Mouse (Mus musculus) heart, postnatal 25 days (tissue): ENCODE data around the gene Nop2. TPM values are rescaled to one million over a fixed set of nuclear protein-coding genes. Genes with fewer than 3 reads are reported as not detected.
"Not testable (repeated sequence)": the region's sequence is repeated elsewhere in the genome, so short reads cannot be mapped to it uniquely, and the experiment has no call there.

Experiments used
- DNase-seq: peaks from one replicate; pipeline ENCODE4 v3.0.0; 2022; ENCODE audit warnings: low spot score
- intact Hi-C: fragments of 180-260 bp; cut with DNase I; formaldehyde crosslinking; loops from one replicate; pipeline ENCODE4 v1.15.1; 2025
- total RNA-seq, 2 experiments: library from RNA; stranded (reverse); gene quantifications; 2 replicates each; pipeline ENCODE4 v1.2.3; 2021

The Nop2 gene
- total RNA-seq, 2 experiments from 2014 or later: 19.4 to 20.0 TPM

- DNase-seq: peak; percentile 70
- intact Hi-C loops: loop anchor here (2.0 to 5.0 kb wide), 2 partner anchors 16 to 124 kb away; no protein-coding TSS in a partner anchor
Measured at GRCm38 (mm10) chr6:125148251-125148925, 16.7 kb downstream of the Nop2 start.

GRCm38 (mm10) chr6:125148926-125149568 is 17.3 kb downstream of the Nop2 start:
- intact Hi-C loops: loop anchor here (2.0 to 5.0 kb wide), 2 partner anchors 16 to 123 kb away; no protein-coding TSS in a partner anchor

GRCm38 (mm10) chr6:125149569-125149950 is 17.9 kb downstream of the Nop2 start:
- DNase-seq: no peak
- intact Hi-C loops: loop anchor here (2.0 to 5.0 kb wide), 2 partner anchors 15 to 123 kb away; no protein-coding TSS in a partner anchor

More at GRCm38 (mm10) chr6:125148926-125149568, 17.3 kb downstream of the Nop2 start:
- DNase-seq: no peak

GRCm38 (mm10) chr6:125152212-125153017 is 20.7 kb downstream of the Nop2 start:
- peak; percentile 65 for DNase-seq
- intact Hi-C loops: no loop called here

GRCm38 (mm10) chr6:125153018-125153389 is 21.3 kb downstream of the Nop2 start:
- DNase-seq: no peak
- intact Hi-C loops: no loop called here

- intact Hi-C loops: no loop called here
- DNase-seq: no peak
Measured at GRCm38 (mm10) chr6:125153682-125154081, 22.0 kb downstream of the Nop2 start.

GRCm38 (mm10) chr6:125154550-125154949 is 22.8 kb downstream of the Nop2 start:
- no peak for DNase-seq
- intact Hi-C loops: no loop called here

GRCm38 (mm10) chr6:125155262-125155661 is 23.6 kb downstream of the Nop2 start:
- intact Hi-C loops: no loop called here
- no peak for DNase-seq

GRCm38 (mm10) chr6:125156491-125156890 is 24.8 kb downstream of the Nop2 start:
- intact Hi-C loops: no loop called here
- no peak for DNase-seq

GRCm38 (mm10) chr6:125156903-125157614 is 25.4 kb downstream of the Nop2 start:
- intact Hi-C loops: no loop called here
- no peak for DNase-seq

- DNase-seq: no peak
- intact Hi-C loops: no loop called here
Measured at GRCm38 (mm10) chr6:125158944-125159492, 27.3 kb downstream of the Nop2 start.

- DNase-seq: no peak
- intact Hi-C loops: loop anchor here (5.0 kb wide), 2 partner anchors 52 to 112 kb away; no protein-coding TSS in a partner anchor
Measured at GRCm38 (mm10) chr6:125159773-125160557, 28.3 kb downstream of the Nop2 start.

- intact Hi-C loops: loop anchor here (5.0 kb wide), 2 partner anchors 52 to 112 kb away; no protein-coding TSS in a partner anchor
- DNase-seq: no peak
Measured at GRCm38 (mm10) chr6:125160558-125160853, 28.8 kb downstream of the Nop2 start.

- peak; percentile 78 for DNase-seq
- intact Hi-C loops: loop anchor here (5.0 kb wide), 2 partner anchors 51 to 111 kb away; no protein-coding TSS in a partner anchor
Measured at GRCm38 (mm10) chr6:125160854-125161760, 29.4 kb downstream of the Nop2 start.

- DNase-seq: not testable (repeated sequence)
- intact Hi-C loops: loop anchor here (5.0 kb wide), 2 partner anchors 50 to 110 kb away; no protein-coding TSS in a partner anchor
Measured at GRCm38 (mm10) chr6:125161971-125162370, 30.3 kb downstream of the Nop2 start.

- DNase-seq: not testable (repeated sequence)
- intact Hi-C loops: loop anchor here (5.0 kb wide), 2 partner anchors 50 to 110 kb away; no protein-coding TSS in a partner anchor
Measured at GRCm38 (mm10) chr6:125162615-125163305, 31.1 kb downstream of the Nop2 start.
